Mouse (Mus musculus) cerebellum, adult 18-20 months (tissue): ENCODE measurements around the gene Defa23.
"Not testable (repeated sequence)": the region's sequence is repeated elsewhere in the genome, so short reads cannot be mapped to it uniquely, and the experiment has no call there.

Experiments used
- DNase-seq, 2 experiments: peaks; one replicate each; pipeline ENCODE4 v3.0.0; 2021

The Defa23 gene

DNA sequence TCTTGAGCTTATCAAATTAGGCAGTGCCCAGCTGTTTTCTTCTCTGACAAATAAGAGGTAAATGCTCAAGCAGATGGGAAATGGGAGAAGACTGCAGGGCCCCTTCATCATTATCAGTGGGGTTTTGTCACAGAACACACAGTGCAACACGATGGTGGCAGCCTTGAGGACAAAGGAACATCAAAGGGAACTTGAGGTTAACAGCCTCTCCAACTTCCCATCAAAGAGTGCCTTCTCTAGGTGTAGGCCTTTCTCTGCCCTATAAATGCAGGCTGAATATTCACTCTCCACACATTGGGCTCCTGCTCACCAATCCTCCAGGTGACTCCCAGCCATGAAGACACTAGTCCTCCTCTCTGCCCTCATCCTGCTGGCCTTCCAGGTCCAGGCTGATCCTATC, at the start of gene Defa23:
TSS of gene Defa23 (plus strand) at position 301 of the 400 bp plus-strand sequence.
- not testable (repeated sequence) for DNase-seq

DNA sequence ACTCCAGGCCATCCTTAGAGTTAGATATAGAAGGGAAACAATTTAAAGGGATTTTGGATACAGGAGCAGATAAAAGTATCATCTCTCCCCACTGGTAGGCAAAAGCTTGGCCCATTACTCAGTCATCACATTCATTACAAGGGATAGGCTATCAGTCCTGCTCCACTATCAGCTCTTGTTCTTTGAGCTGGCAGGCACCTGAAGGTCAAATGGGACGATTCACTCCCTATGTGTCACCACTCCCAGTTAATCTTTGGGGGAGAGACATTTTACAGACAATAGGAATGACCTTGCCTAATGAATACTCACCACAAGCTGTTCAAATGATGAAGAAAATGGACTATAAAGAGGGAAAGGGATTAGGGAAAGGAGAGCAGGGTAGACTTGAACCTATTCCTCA, 48.0 kb upstream of the Defa23 start:
- no peak for DNase-seq

DNA sequence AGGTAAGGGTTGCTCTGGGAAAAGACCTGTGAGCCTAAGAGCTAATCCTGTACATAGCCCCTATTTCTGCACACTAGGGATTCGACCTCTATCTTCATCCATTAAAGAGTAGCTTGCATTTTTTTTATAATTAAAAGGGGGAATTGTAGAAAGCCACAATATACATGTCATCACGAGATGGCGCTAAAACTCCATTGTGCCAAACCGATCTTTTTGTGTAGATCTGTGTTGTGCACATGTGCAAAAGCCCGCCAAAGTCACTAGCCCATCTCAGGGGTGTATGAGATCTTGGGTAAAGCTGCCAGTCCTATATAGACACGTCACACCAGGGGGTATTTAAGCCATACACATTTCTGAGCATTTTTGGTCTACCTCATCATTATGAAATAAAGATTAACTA, 46.3 kb upstream of the Defa23 start:
- not testable (repeated sequence) for DNase-seq

DNA sequence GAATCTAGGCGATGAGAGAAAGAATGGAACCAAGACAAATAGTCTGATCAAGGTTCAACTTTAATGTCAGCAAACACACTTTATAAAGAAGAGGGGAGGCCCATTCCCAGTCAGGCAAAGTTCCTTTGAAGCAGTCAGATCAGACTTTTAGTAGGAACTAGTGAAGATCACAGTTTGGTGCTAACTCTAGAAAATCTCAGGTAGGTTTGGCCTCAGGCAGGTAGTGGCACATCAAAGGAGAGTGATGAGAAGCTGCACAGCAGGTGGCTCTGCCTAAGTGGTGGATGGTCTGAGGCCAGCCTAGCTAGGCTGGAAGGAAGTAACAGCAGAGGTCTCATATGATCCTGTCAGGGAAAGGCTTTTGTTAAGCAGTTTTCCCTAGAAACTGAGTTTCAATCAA, 44.3 kb upstream of the Defa23 start:
- not testable (repeated sequence) for DNase-seq

DNA sequence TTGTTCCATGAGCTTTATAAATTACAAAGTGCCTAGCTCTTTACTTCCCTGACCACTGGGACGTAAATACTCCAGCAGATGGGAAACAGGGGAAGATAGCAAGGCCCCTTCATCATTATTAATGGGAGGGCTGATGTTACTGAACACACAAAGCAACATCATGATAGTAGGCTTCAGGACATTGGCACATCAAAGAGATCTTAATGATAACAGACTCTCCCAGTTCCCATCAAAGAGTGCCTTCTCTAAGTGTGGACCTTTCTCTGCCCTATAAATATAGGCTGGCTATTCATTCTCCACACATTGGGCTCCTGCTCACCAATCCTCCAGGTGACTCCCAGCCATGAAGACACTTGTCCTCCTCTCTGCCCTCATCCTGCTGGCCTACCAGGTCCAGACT, 29.6 kb upstream of the Defa23 start, which contains the start of gene Defa21:
TSS of gene Defa21 (plus strand) at position 301 of the 400 bp plus-strand sequence.
- not testable (repeated sequence) for DNase-seq

DNA sequence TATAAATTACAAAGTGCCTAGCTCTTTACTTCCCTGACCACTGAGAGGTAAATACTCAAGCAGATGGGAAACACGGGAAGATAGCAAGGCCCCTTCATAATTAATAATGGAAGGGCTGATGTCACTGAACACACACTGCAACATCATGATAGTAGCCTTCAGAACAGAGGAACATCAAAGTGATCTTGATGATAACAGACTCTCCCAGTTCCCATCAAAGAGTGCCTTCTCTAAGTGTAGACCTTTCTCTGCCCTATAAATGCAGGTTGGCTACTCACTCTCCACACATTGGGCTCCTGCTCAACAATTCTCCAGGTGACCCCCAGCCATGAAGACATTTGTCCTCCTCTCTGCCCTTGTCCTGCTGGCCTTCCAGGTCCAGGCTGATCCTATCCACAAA, 9.9 kb downstream of the Defa23 start, which contains the start of gene Defa35:
TSS of gene Defa35 (plus strand) at position 301 of the 400 bp plus-strand sequence.
- DNase-seq = not testable (repeated sequence)

DNA sequence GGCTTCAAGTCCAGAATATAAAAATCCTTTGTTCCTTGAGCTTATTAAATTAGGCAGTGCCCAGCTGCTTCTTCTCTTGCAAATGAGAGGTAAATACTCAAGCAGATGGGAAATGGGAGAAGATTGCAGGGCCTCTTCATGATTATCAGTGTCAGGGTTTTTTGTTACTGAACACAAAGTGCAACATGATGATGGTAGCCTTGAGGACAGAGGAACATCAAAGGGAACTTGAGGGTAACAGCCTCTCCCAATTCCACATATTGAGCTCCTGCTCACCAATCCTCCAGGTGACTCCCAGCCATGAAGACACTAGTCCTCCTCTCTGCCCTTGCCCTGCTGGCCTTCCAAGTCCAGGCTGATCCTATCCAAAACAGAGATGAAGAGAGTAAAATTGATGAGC, 29.3 kb downstream of the Defa23 start, which contains the start of gene Defa25:
TSS of gene Defa25 (plus strand) at position 301 of the 400 bp plus-strand sequence.
- not testable (repeated sequence) for DNase-seq

DNA sequence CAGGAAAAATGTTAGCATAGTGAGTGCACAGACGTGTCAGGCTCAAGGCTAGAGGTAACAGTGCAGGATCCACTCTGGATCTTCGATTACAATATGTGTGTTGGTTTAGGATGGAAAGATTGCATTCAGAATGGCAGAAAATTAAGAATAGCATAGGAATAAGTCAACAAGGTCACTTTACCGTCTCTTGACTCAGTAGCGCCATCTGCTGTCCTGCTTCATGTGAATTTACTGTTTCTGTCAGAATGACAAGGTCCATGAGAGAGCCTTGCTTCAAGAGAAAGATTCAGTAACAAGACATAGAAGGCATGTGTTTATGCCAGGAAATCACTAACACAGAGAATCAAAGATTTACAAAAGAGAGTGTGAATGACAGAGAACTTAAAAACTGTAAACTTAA, 38.3 kb downstream of the Defa23 start:
- DNase-seq = peak in 1 of 2 experiments; percentile 0

DNA sequence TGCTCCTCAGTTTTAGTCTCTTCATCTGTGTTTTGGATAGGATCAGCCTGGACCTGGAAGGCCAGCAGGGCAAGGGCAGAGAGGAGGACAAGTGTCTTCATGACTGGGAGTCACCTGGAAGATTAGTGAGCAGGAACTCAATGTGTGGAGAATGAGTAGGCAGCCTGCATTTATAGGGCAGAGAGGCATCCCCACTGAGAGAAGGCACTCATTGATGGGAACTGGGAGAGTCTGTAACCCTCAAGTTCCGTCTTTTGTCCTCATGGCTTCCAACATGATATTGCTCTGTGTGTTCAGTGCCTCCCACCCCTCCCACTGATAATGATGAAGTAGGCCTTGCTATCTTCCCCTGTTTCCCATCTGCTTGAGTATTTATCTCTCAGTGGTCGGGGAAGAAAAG, 41.1 kb downstream of the Defa23 start, which contains the start of gene Gm14851:
TSS of gene Gm14851 (minus strand) at position 101 of the 400 bp plus-strand sequence.
- DNase-seq = not testable (repeated sequence)
